Mouse (Mus musculus): ENCODE results near the gene Mustn1. TPM values are rescaled to one million over a fixed set of nuclear protein-coding genes. Genes with fewer than 3 reads are reported as not detected.

Gene Mustn1
- polyA plus RNA-seq, 1 experiment from 2014 or later = 2.3 TPM

DNA sequence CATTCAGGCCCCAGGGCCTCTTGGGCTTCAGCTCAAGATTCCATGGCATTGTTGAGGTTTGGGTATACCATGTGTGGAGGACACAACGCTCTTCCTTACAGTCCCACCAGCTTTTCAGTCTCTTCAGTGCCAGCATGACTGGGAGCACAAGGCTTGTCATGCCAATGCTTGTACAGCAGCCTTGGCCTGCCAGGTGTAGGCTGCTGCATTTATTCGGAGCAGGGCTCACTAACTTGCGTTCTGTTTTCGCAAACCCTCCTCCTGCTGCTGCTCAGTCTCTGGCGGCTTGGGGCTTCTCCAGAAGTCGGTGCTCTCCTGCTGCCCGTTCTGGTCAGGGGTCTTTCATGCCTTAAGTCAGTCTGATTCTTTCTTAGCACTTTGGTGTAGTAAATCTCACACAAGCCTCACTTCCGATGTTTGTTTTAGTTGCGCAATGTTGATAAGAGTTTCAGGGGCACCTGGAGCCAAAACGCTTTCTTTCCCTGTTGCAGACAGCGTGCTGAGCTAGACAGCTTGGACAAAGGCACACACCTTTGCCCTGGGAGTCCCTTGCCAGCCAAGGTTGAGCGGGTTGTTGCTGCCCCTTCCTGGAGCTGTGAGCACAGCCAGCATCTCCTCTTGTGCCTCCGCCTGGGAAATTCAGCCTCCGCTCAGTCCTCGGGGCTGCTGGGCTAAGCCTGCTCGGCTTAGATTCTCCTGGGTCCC, 17.4 kb upstream of the Mustn1 start:
- Histone ChIP-seq H3K4me2 (ENCODE audit: low read depth, low read length) (no peak overlapping the region; the same call in 1 of the 2 replicates), H3K9me3 (replicated peaks; ENCODE audit: control insufficient read depth, low read length) (no peaks in the 10 kb centered on the region), H3K4me1 (ENCODE audit: control insufficient read depth, low read depth, low read length) (no peaks in the 10 kb centered on the region; the same call in 1 of the 2 replicates), H3K36me3 (ENCODE audit: control insufficient read depth, insufficient read depth) (no peaks in the 10 kb centered on the region), H3K27me3 (ENCODE audit: control insufficient read depth, insufficient read depth, low read depth, low read length) (no peaks in the 10 kb centered on the region), H3K9ac (ENCODE audit: low read depth, low read length) (no peak overlapping the region), H3K4me3 (ENCODE audit: low read depth, low read length) (no peak overlapping the region), H3K27ac (ENCODE audit: low read length) (peak overlapping the region; percentile 66)
- peak; percentile 76 for ATAC-seq (ENCODE audit: low read depth)
- 63% methylated on average over 16 of the region's 16 CpGs for WGBS (ENCODE audit: insufficient replicate concordance)

DNA sequence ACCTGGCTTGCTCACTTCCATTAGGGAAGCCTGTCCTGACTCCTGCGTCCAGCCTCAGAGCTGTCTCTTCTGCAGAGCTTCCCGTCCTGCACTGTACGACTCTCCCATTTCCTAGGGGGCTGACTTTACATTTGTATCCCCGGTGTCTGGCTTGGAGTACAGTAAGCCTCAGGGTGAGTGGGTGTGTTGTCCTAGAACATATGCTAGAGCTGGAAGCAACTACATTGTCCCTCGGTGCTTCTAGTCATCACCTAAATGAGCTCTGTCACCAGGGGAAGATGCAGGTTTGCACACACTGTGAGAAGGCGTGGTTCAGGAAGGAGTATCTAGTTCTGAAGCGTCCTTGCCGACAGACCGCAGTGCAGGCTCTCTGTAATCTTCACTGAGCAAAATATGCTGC, 16.6 kb upstream of the Mustn1 start:
- Histone ChIP-seq H3K4me3 (ENCODE audit: low read depth, low read length) (no peak overlapping the region), H3K9ac (ENCODE audit: low read depth, low read length) (no peak overlapping the region), H3K27ac (ENCODE audit: low read length) (peak overlapping the region; percentile 66), H3K9me3 (replicated peaks; ENCODE audit: control insufficient read depth, low read length) (no peaks in the 10 kb centered on the region), H3K4me1 (ENCODE audit: control insufficient read depth, low read depth, low read length) (no peaks in the 10 kb centered on the region; the same call in 1 of the 2 replicates), H3K27me3 (ENCODE audit: control insufficient read depth, insufficient read depth, low read depth, low read length) (no peaks in the 10 kb centered on the region), H3K36me3 (ENCODE audit: control insufficient read depth, insufficient read depth) (no peaks in the 10 kb centered on the region), H3K4me2 (ENCODE audit: low read depth, low read length) (no peak overlapping the region)
- WGBS (ENCODE audit: insufficient replicate concordance) = 73% methylated on average over 9 of the region's 9 CpGs
- ATAC-seq (ENCODE audit: low read depth) = no peak

DNA sequence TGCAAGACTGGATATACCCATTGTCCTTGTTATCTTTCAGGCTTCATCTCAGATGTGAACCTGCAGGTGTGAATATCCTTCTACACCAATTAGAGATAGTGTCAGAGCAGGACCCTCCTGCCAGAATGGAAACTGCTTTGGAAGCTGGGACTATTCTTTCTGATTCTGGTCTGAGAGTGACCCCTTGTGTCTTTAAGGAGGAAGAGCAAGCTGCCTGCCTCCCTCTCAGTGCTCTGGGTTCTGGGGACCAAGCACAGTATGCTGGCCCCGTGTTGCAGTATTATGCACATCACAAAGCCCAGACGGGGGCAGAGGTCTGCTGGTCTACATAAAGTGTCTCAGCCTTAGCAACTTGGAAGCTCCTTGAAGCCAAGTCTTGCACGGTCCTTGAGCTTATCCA, 13.7 kb upstream of the Mustn1 start:
- Histone ChIP-seq H3K4me1 (ENCODE audit: control insufficient read depth, low read depth, low read length) (peaks cover 9% of the 10 kb centered on the region), H3K4me3 (ENCODE audit: low read depth, low read length) (no peak overlapping the region), H3K27ac (ENCODE audit: low read length) (no peak overlapping the region), H3K27me3 (ENCODE audit: control insufficient read depth, insufficient read depth, low read depth, low read length) (no peaks in the 10 kb centered on the region), H3K9me3 (replicated peaks; ENCODE audit: control insufficient read depth, low read length) (no peaks in the 10 kb centered on the region), H3K36me3 (ENCODE audit: control insufficient read depth, insufficient read depth) (no peaks in the 10 kb centered on the region), H3K9ac (ENCODE audit: low read depth, low read length) (no peak overlapping the region), H3K4me2 (ENCODE audit: low read depth, low read length) (no peak overlapping the region)
- WGBS (ENCODE audit: insufficient replicate concordance) = 67% methylated on average over 3 of the region's 3 CpGs
- no peak for ATAC-seq (ENCODE audit: low read depth)

GRCm38 (mm10) chr14:30867042-30867441, 12.0 kb upstream of the Mustn1 start:
- no peaks in the 10 kb centered on the region for H3K27me3 ChIP-seq (ENCODE audit: control insufficient read depth, insufficient read depth, low read depth, low read length)
- H3K36me3 ChIP-seq (ENCODE audit: control insufficient read depth, insufficient read depth) = no peaks in the 10 kb centered on the region
- H3K9ac ChIP-seq (ENCODE audit: low read depth, low read length) = no peak overlapping the region
- WGBS (ENCODE audit: insufficient replicate concordance) = 25% methylated on average over 5 of the region's 5 CpGs
- peak; percentile 33; the same call in 1 of the 2 replicates for ATAC-seq (ENCODE audit: low read depth)
- peaks cover 9% of the 10 kb centered on the region for H3K4me1 ChIP-seq (ENCODE audit: control insufficient read depth, low read depth, low read length)
- no peak overlapping the region for H3K27ac ChIP-seq (ENCODE audit: low read length)
- H3K4me2 ChIP-seq (ENCODE audit: low read depth, low read length) = no peak overlapping the region
- no peak overlapping the region for H3K4me3 ChIP-seq (ENCODE audit: low read depth, low read length)
- no peaks in the 10 kb centered on the region for H3K9me3 ChIP-seq (replicated peaks; ENCODE audit: control insufficient read depth, low read length)

GRCm38 (mm10) chr14:30868826-30869225, 10.2 kb upstream of the Mustn1 start:
- peak; percentile 61 for ATAC-seq (ENCODE audit: low read depth)
- Histone ChIP-seq H3K27me3 (ENCODE audit: control insufficient read depth, insufficient read depth, low read depth, low read length) (no peaks in the 10 kb centered on the region), H3K9me3 (replicated peaks; ENCODE audit: control insufficient read depth, low read length) (no peaks in the 10 kb centered on the region), H3K4me1 (ENCODE audit: control insufficient read depth, low read depth, low read length) (peaks cover 11% of the 10 kb centered on the region), H3K4me3 (ENCODE audit: low read depth, low read length) (no peak overlapping the region), H3K9ac (ENCODE audit: low read depth, low read length) (no peak overlapping the region), H3K27ac (ENCODE audit: low read length) (peak overlapping the region; percentile 75), H3K4me2 (ENCODE audit: low read depth, low read length) (no peak overlapping the region), H3K36me3 (ENCODE audit: control insufficient read depth, insufficient read depth) (peaks cover 2% of the 10 kb centered on the region; the same call in 1 of the 2 replicates)
- 53% methylated on average over 10 of the region's 10 CpGs for WGBS (ENCODE audit: insufficient replicate concordance)

GRCm38 (mm10) chr14:30869391-30869801, 9.6 kb upstream of the Mustn1 start:
- peak; percentile 68 for ATAC-seq (ENCODE audit: low read depth)
- H3K4me2 ChIP-seq (ENCODE audit: low read depth, low read length) = no peak overlapping the region
- no peak overlapping the region for H3K4me3 ChIP-seq (ENCODE audit: low read depth, low read length)
- peaks cover 17% of the 10 kb centered on the region for H3K4me1 ChIP-seq (ENCODE audit: control insufficient read depth, low read depth, low read length)
- WGBS (ENCODE audit: insufficient replicate concordance) = 75% methylated on average over 8 of the region's 8 CpGs
- H3K9ac ChIP-seq (ENCODE audit: low read depth, low read length) = no peak overlapping the region
- H3K36me3 ChIP-seq (ENCODE audit: control insufficient read depth, insufficient read depth) = peaks cover 2% of the 10 kb centered on the region; the same call in 1 of the 2 replicates
- peak overlapping the region; percentile 75 for H3K27ac ChIP-seq (ENCODE audit: low read length)
- no peaks in the 10 kb centered on the region for H3K9me3 ChIP-seq (replicated peaks; ENCODE audit: control insufficient read depth, low read length)
- H3K27me3 ChIP-seq (ENCODE audit: control insufficient read depth, insufficient read depth, low read depth, low read length) = no peaks in the 10 kb centered on the region

DNA sequence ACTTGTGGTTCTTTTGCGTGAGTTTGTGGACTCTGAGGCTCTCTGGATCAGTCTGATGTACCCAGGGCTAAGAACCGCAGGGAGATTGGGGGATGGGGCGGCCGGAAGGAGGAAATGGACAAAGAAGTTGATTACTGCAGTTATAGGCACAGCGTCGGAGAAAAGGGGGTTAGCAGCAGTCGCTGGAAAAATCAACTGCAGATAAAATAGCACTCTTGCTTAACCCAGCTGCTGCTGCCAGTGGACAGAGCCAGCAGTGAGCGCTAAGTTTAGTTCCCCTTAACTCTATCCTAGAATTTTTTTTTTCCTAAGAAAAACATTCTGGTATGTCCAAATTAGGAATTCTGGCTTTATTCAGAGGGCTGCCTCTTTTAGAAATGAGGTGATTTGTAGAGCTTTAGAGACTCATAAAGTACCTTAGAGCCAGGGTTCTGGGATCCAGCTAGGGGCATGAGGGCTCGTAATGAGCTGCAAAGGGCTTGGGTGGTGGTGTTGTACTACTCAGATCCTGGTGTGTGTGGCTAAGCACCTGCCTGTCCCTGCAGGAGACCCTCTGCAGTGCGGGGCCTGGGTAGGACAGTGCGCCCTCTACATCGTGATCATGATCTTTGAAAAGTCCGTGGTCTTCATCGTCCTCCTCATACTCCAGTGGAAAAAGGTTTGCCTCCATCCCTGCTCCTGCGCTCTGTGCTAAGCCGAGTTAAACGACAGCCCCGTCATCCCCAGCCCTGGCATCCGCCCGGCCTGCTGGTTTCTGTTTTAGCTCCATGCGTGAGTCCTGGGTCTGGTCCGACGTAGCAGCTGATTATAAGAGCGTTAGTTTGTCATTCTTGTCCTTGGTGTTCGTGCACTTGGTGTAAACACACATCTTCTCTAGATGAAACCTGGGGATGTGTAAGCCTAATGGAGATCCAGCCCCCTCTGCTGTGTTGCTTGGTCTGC, 8.5 kb upstream of the Mustn1 start:
- Histone ChIP-seq H3K27ac (ENCODE audit: low read length) (peak overlapping the region; percentile 75), H3K36me3 (ENCODE audit: control insufficient read depth, insufficient read depth) (peaks cover 2% of the 10 kb centered on the region; the same call in 1 of the 2 replicates), H3K4me2 (ENCODE audit: low read depth, low read length) (no peak overlapping the region), H3K27me3 (ENCODE audit: control insufficient read depth, insufficient read depth, low read depth, low read length) (no peaks in the 10 kb centered on the region), H3K4me1 (ENCODE audit: control insufficient read depth, low read depth, low read length) (peaks cover 25% of the 10 kb centered on the region), H3K4me3 (ENCODE audit: low read depth, low read length) (no peak overlapping the region), H3K9me3 (replicated peaks; ENCODE audit: control insufficient read depth, low read length) (no peaks in the 10 kb centered on the region), H3K9ac (ENCODE audit: low read depth, low read length) (no peak overlapping the region)
- no peak for ATAC-seq (ENCODE audit: low read depth)
- WGBS (ENCODE audit: insufficient replicate concordance) = 60% methylated on average over 25 of the region's 25 CpGs

DNA sequence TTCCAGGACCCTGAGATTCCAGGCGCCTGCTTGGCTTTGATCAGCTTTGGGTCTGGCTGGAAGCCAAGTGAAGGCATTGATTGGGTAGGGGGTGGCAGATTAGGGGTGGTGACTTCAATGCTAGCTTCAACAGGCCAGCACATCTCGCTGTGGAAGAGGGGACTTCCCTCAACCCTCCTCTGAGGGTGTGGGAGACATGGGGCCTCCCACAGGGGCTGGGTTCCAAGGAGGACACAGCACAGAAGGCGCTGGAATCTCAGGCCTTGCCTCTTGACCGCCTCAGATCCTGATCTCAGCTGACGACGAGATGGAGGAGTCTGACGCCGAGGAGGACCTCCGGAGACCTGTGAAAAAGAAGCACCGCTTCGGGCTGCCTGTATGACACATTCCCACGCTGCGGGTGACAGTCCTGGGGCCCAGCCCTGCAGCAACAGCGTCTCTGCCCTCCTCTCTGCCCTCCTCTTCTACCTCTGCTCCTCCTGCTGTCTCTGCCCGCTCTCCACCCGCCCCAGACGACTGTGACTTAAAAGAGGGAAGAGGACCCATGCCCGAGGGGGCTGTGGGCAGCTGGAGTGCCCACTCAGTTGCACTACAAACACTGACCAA, 4.8 kb upstream of the Mustn1 start:
- H3K4me2 ChIP-seq (ENCODE audit: low read depth, low read length) = no peak overlapping the region
- no peak overlapping the region for H3K9ac ChIP-seq (ENCODE audit: low read depth, low read length)
- peak overlapping the region; percentile 29 for H3K27ac ChIP-seq (ENCODE audit: low read length)

More for the DNA sequence above, 4.8 kb upstream of the Mustn1 start:
- no peak overlapping the region for H3K4me3 ChIP-seq (ENCODE audit: low read depth, low read length)
- H3K27me3 ChIP-seq (ENCODE audit: control insufficient read depth, insufficient read depth, low read depth, low read length) = no peaks in the 10 kb centered on the region
- WGBS (ENCODE audit: insufficient replicate concordance) = 60% methylated on average over 18 of the region's 18 CpGs
- peaks cover 38% of the 10 kb centered on the region for H3K4me1 ChIP-seq (ENCODE audit: control insufficient read depth, low read depth, low read length)
- ATAC-seq (ENCODE audit: low read depth) = no peak
- no peaks in the 10 kb centered on the region for H3K9me3 ChIP-seq (replicated peaks; ENCODE audit: control insufficient read depth, low read length)
- H3K36me3 ChIP-seq (ENCODE audit: control insufficient read depth, insufficient read depth) = peaks cover 2% of the 10 kb centered on the region; the same call in 1 of the 2 replicates
